Mouse (Mus musculus): ENCODE results near the gene Cdh23. TPM values are rescaled to one million over a fixed set of nuclear protein-coding genes. Genes with fewer than 3 reads are reported as not detected.

Cdh23 gene
- total and polyA plus RNA-seq, 3 experiments, result 0.05 TPM; not detected in 2

DNA sequence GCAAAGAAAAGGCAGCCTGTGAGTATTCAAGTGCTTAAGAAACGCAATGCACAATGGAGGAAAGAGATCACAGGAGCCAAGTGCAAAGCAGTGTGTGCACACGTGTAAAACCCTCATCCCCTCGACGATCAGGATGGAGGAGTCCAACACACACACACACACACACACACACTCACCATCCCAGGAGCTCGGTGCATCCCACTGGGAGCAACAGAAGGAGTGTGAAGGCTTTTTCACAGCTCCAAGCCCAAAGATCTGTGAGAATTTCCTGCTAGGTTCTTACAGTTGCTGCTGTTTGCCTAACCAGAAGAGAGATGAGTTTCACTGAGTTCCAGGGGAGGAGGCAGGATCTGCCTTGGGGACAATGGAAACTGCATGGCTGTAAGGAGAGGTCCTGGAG, 35.5 kb upstream of the Cdh23 start:
- Histone ChIP-seq H3K4me1 (ENCODE audit: insufficient read depth, low read depth, low read length) (no peaks in the 10 kb centered on the region), H3K27me3 (ENCODE audit: insufficient read depth, low read length) (no peaks in the 10 kb centered on the region), H3K4me3 (ENCODE audit: low read depth, low read length) (no peak overlapping the region), H3K9me3 (replicated peaks) (no peaks in the 10 kb centered on the region), H3K36me3 (replicated peaks) (peaks cover 5% of the 10 kb centered on the region)
- TF ChIP-seq CTCF (IDR thresholded peaks at IDR 0.05; ENCODE audit: low read depth, low read length) (no peak), GATA1 (IDR thresholded peaks at IDR 0.05; ENCODE audit: borderline replicate concordance, low read length) (no peak), POLR2AphosphoS5 (IDR thresholded peaks at IDR 0.05; ENCODE audit: insufficient replicate concordance, low read depth, low read length) (no peak), GATA2 (IDR thresholded peaks at IDR 0.05; ENCODE audit: borderline replicate concordance, low read depth, low read length) (no peak), TAL1 (conservative IDR thresholded peaks at IDR 0.05; ENCODE audit: low read depth, low read length) (no peak)
- DNase-seq (ENCODE audit: low spot score) (no peak), ATAC-seq (ENCODE audit: extremely low read depth, insufficient number of reproducible peaks, low FRiP score, poor library complexity, severe bottlenecking) (no peak)

- no peaks in the 10 kb centered on the region for H3K27me3 ChIP-seq (ENCODE audit: insufficient read depth, low read length)
- DNase-seq (ENCODE audit: low spot score) (no peak), ATAC-seq (ENCODE audit: extremely low read depth, insufficient number of reproducible peaks, low FRiP score, poor library complexity, severe bottlenecking) (no peak)
- no peak overlapping the region for H3K4me3 ChIP-seq (ENCODE audit: low read depth, low read length)
- no peaks in the 10 kb centered on the region for H3K9me3 ChIP-seq (replicated peaks)
- no peak for TF ChIP-seq CTCF (IDR thresholded peaks at IDR 0.05; ENCODE audit: low read depth, low read length)
- TF ChIP-seq TAL1 (conservative IDR thresholded peaks at IDR 0.05; ENCODE audit: low read depth, low read length), result no peak
- TF ChIP-seq GATA1 (IDR thresholded peaks at IDR 0.05; ENCODE audit: borderline replicate concordance, low read length), result no peak
- TF ChIP-seq GATA2 (IDR thresholded peaks at IDR 0.05; ENCODE audit: borderline replicate concordance, low read depth, low read length), result no peak
- TF ChIP-seq POLR2AphosphoS5 (IDR thresholded peaks at IDR 0.05; ENCODE audit: insufficient replicate concordance, low read depth, low read length), result no peak
- H3K36me3 ChIP-seq (replicated peaks), result peaks cover 16% of the 10 kb centered on the region
- no peaks in the 10 kb centered on the region for H3K4me1 ChIP-seq (ENCODE audit: insufficient read depth, low read depth, low read length)
Measured at GRCm38 (mm10) chr10:60727301-60727700, 31.0 kb upstream of the Cdh23 start.

- Histone ChIP-seq H3K36me3 (replicated peaks) (peaks cover 16% of the 10 kb centered on the region), H3K4me1 (ENCODE audit: insufficient read depth, low read depth, low read length) (no peaks in the 10 kb centered on the region), H3K4me3 (ENCODE audit: low read depth, low read length) (no peak overlapping the region), H3K27me3 (ENCODE audit: insufficient read depth, low read length) (no peaks in the 10 kb centered on the region), H3K9me3 (replicated peaks) (no peaks in the 10 kb centered on the region)
- DNase-seq (ENCODE audit: low spot score), result no peak
- TF ChIP-seq CTCF (IDR thresholded peaks at IDR 0.05; ENCODE audit: low read depth, low read length) (no peak), GATA2 (IDR thresholded peaks at IDR 0.05; ENCODE audit: borderline replicate concordance, low read depth, low read length) (no peak), GATA1 (IDR thresholded peaks at IDR 0.05; ENCODE audit: borderline replicate concordance, low read length) (no peak), TAL1 (conservative IDR thresholded peaks at IDR 0.05; ENCODE audit: low read depth, low read length) (no peak), POLR2AphosphoS5 (IDR thresholded peaks at IDR 0.05; ENCODE audit: insufficient replicate concordance, low read depth, low read length) (no peak)
- no peak for ATAC-seq (ENCODE audit: extremely low read depth, insufficient number of reproducible peaks, low FRiP score, poor library complexity, severe bottlenecking)
Measured at GRCm38 (mm10) chr10:60726896-60727295, 30.6 kb upstream of the Cdh23 start.

DNA sequence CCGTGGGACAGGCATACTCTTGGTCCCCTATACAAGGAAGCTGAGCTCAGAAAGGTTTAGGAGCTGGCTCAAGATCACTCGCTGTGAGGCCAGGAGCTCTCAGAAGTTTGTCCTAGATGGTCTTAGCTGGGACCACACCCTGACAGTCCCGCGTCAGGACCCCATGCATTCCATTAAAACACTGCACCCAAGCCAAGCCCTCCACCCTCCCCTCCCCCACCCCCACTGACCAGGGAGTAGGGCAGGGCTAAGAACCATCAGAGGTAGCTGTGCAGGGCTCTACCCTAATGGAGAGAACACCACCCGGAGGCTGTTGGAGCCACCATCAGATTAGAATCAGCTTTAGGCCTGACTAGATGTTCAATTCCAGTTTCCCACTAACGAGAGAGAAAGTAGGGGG, 28.2 kb upstream of the Cdh23 start:
- no peaks in the 10 kb centered on the region for H3K4me1 ChIP-seq (ENCODE audit: insufficient read depth, low read depth, low read length)
- no peak for ATAC-seq (ENCODE audit: extremely low read depth, insufficient number of reproducible peaks, low FRiP score, poor library complexity, severe bottlenecking)

DNA sequence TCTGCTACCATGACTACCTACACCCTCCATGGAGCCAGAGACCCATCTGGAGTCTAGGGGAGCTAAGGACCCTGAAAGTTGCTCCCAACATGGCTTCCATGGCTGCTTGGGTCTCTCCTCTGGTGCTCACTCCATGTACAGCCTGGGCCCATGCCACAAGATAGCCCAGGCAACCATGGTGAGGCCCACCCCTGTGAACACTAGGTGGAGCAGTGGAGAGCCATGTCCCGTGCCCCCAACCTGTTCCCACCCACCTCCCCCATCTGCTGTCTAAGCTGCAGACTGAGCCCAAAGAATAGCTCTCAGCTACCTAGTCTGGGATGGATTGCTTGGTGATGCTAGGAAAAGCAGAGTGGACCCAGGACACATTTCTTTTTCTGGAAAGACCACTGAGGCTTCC, 27.1 kb upstream of the Cdh23 start:
- TF ChIP-seq GATA1 (IDR thresholded peaks at IDR 0.05; ENCODE audit: borderline replicate concordance, low read length) (no peak), GATA2 (IDR thresholded peaks at IDR 0.05; ENCODE audit: borderline replicate concordance, low read depth, low read length) (no peak), CTCF (IDR thresholded peaks at IDR 0.05; ENCODE audit: low read depth, low read length) (no peak), POLR2AphosphoS5 (IDR thresholded peaks at IDR 0.05; ENCODE audit: insufficient replicate concordance, low read depth, low read length) (no peak), TAL1 (conservative IDR thresholded peaks at IDR 0.05; ENCODE audit: low read depth, low read length) (no peak)
- no peaks in the 10 kb centered on the region for H3K4me1 ChIP-seq (ENCODE audit: insufficient read depth, low read depth, low read length)
- ATAC-seq (ENCODE audit: extremely low read depth, insufficient number of reproducible peaks, low FRiP score, poor library complexity, severe bottlenecking) (no peak), DNase-seq (ENCODE audit: low spot score) (no peak)
- no peaks in the 10 kb centered on the region for H3K27me3 ChIP-seq (ENCODE audit: insufficient read depth, low read length)
- H3K36me3 ChIP-seq (replicated peaks), result peaks cover 16% of the 10 kb centered on the region
- H3K4me3 ChIP-seq (ENCODE audit: low read depth, low read length), result no peak overlapping the region
- 0 out of 2 replicates have a peak, but pooled peaks cover 2% of the 10 kb centered on the region for H3K9me3 ChIP-seq (replicated peaks)

More for the DNA sequence above, 28.2 kb upstream of the Cdh23 start:
- TF ChIP-seq GATA1 (IDR thresholded peaks at IDR 0.05; ENCODE audit: borderline replicate concordance, low read length), result no peak
- TF ChIP-seq POLR2AphosphoS5 (IDR thresholded peaks at IDR 0.05; ENCODE audit: insufficient replicate concordance, low read depth, low read length), result no peak
- TF ChIP-seq TAL1 (conservative IDR thresholded peaks at IDR 0.05; ENCODE audit: low read depth, low read length), result no peak
- TF ChIP-seq GATA2 (IDR thresholded peaks at IDR 0.05; ENCODE audit: borderline replicate concordance, low read depth, low read length), result no peak
- DNase-seq (ENCODE audit: low spot score), result no peak
- H3K27me3 ChIP-seq (ENCODE audit: insufficient read depth, low read length), result no peaks in the 10 kb centered on the region
- H3K9me3 ChIP-seq (replicated peaks), result 0 out of 2 replicates have a peak, but pooled peaks cover 2% of the 10 kb centered on the region
- H3K36me3 ChIP-seq (replicated peaks), result peaks cover 16% of the 10 kb centered on the region
- H3K4me3 ChIP-seq (ENCODE audit: low read depth, low read length), result no peak overlapping the region

GRCm38 (mm10) chr10:60721640-60722039, 25.4 kb upstream of the Cdh23 start:
- TF ChIP-seq GATA1 (IDR thresholded peaks at IDR 0.05; ENCODE audit: borderline replicate concordance, low read length) (no peak), CTCF (IDR thresholded peaks at IDR 0.05; ENCODE audit: low read depth, low read length) (no peak), GATA2 (IDR thresholded peaks at IDR 0.05; ENCODE audit: borderline replicate concordance, low read depth, low read length) (no peak), POLR2AphosphoS5 (IDR thresholded peaks at IDR 0.05; ENCODE audit: insufficient replicate concordance, low read depth, low read length) (no peak), TAL1 (conservative IDR thresholded peaks at IDR 0.05; ENCODE audit: low read depth, low read length) (no peak)
- DNase-seq (ENCODE audit: low spot score), result no peak
- no peaks in the 10 kb centered on the region for H3K27me3 ChIP-seq (ENCODE audit: insufficient read depth, low read length)
- H3K4me1 ChIP-seq (ENCODE audit: insufficient read depth, low read depth, low read length), result no peaks in the 10 kb centered on the region
- H3K9me3 ChIP-seq (replicated peaks), result 0 out of 2 replicates have a peak, but pooled peaks cover 2% of the 10 kb centered on the region
- peaks cover 16% of the 10 kb centered on the region for H3K36me3 ChIP-seq (replicated peaks)
- H3K4me3 ChIP-seq (ENCODE audit: low read depth, low read length), result no peak overlapping the region
- no peak for ATAC-seq (ENCODE audit: extremely low read depth, insufficient number of reproducible peaks, low FRiP score, poor library complexity, severe bottlenecking)

Measured in G1E (cell line).